Mouse (Mus musculus): ENCODE measurements around the gene 4930402F06Rik.

GRCm38 (mm10) chr2:35445610-35446009 lies 48.6 kb upstream of the 4930402F06Rik start:
- no peak for TF ChIP-seq CTCF (IDR thresholded peaks at IDR 0.05; ENCODE audit: low read depth)
- TF ChIP-seq EP300 (IDR thresholded peaks at IDR 0.05; ENCODE audit: low read depth), result no peak

Measured in liver, embryonic 14.5 days (tissue).